Mouse (Mus musculus) olfactory bulb, adult 2 months (tissue): Measurements from ENCODE around the gene Kcnn1. TPM values are rescaled to one million over a fixed set of nuclear protein-coding genes. Genes with fewer than 3 reads are reported as not detected.

ENCODE experiments used
- H3K27ac ChIP-seq: fragments of 200-500 bp; 2 replicates; pipeline ENCODE4 v1.5.1; 2012; ENCODE audit warnings: low read depth, low read length; ENCODE audit not compliant: insufficient read depth
- H3K4me1 ChIP-seq: fragments of 200-500 bp; 2 replicates; pipeline ENCODE4 v1.6.1; 2012; ENCODE audit warnings: low read length; ENCODE audit not compliant: control insufficient read depth, insufficient read depth
- H3K4me3 ChIP-seq: fragments of 200-500 bp; 2 replicates; pipeline ENCODE4 v1.5.1; 2012; ENCODE audit warnings: mild to moderate bottlenecking, low read depth, low read length, moderate library complexity; ENCODE audit not compliant: insufficient read depth
- CTCF ChIP-seq: fragments of 200-500 bp; IDR thresholded peaks from 2 replicates; pipeline ENCODE4 v1.5.1; 2012; ENCODE audit warnings: low read depth, mild to moderate bottlenecking, low read length, moderate library complexity; ENCODE audit not compliant: insufficient read depth
- POLR2A ChIP-seq: fragments of 200-500 bp; IDR thresholded peaks from 2 replicates; pipeline ENCODE4 v1.6.1; 2012; ENCODE audit warnings: mild to moderate bottlenecking, low read depth, low read length, moderate library complexity; ENCODE audit not compliant: insufficient read depth
- WGBS: fragments of 180-500 bp; shearing (Covaris S2); methylation state at CpG from one replicate; pipeline ENCODE4 v1.1.7; 2018; 5-methylcytosine and 5-hydroxymethylcytosine counted together
- polyA plus RNA-seq: library from polyadenylated mRNA; stranded (reverse); fragments of >200 nt; gene quantifications from 2 replicates; pipeline ENCODE4 v1.2.4, GENCODE M21; 2012; ENCODE audit warnings: low replicate concordance; ENCODE audit not compliant: missing spikeins, insufficient read depth, insufficient read length

The Kcnn1 gene
- polyA plus RNA-seq, 1 experiment, result not detected

- H3K27ac ChIP-seq, result no peak overlapping the region; the same call in 1 of the 2 replicates
- TF ChIP-seq POLR2A (no peak), CTCF (no peak)
- WGBS, result 2% methylated on average over 31 of the region's 31 CpGs
These were observed 9.7 kb upstream of the Kcnn1 start for GRCm38 (mm10) chr8:70872643-70873363.

GRCm38 (mm10) chr8:70871195-70871807 lies 8.2 kb upstream of the Kcnn1 start:
- 79% methylated on average over 5 of the region's 5 CpGs for WGBS
- Histone ChIP-seq H3K4me3 (no peak overlapping the region), H3K27ac (no peak overlapping the region), H3K4me1 (peaks cover 34% of the 10 kb centered on the region)
- no peak for TF ChIP-seq POLR2A
- TF ChIP-seq CTCF, result no peak

More at GRCm38 (mm10) chr8:70872643-70873363, 9.7 kb upstream of the Kcnn1 start:
- peak overlapping the region; percentile 95 for H3K4me3 ChIP-seq
- peaks cover 34% of the 10 kb centered on the region for H3K4me1 ChIP-seq

- WGBS, result 39% methylated on average over 16 of the region's 16 CpGs
- TF ChIP-seq CTCF, result peak; percentile 84
- TF ChIP-seq POLR2A, result no peak
- Histone ChIP-seq H3K4me3 (no peak overlapping the region), H3K4me1 (peaks cover 45% of the 10 kb centered on the region), H3K27ac (no peak overlapping the region)
These were observed 6.6 kb upstream of the Kcnn1 start for GRCm38 (mm10) chr8:70869601-70870041.

GRCm38 (mm10) chr8:70869199-70869571 lies 6.1 kb upstream of the Kcnn1 start:
- no peak overlapping the region for H3K4me3 ChIP-seq
- TF ChIP-seq POLR2A, result no peak
- TF ChIP-seq CTCF, result no peak
- WGBS, result 45% methylated on average over 5 of the region's 5 CpGs
- H3K27ac ChIP-seq, result no peak overlapping the region
- peaks cover 50% of the 10 kb centered on the region for H3K4me1 ChIP-seq

GRCm38 (mm10) chr8:70868559-70869198 lies 5.6 kb upstream of the Kcnn1 start:
- Histone ChIP-seq H3K4me3 (no peak overlapping the region), H3K4me1 (peaks cover 50% of the 10 kb centered on the region), H3K27ac (no peak overlapping the region)
- no peak for TF ChIP-seq CTCF
- no peak for TF ChIP-seq POLR2A
- 34% methylated on average over 40 of the region's 40 CpGs for WGBS

- Histone ChIP-seq H3K4me1 (peaks cover 55% of the 10 kb centered on the region), H3K27ac (no peak overlapping the region), H3K4me3 (no peak overlapping the region)
- TF ChIP-seq POLR2A, result no peak
- no peak for TF ChIP-seq CTCF
- WGBS, result 85% methylated on average over 7 of the region's 7 CpGs
These were observed 3.5 kb upstream of the Kcnn1 start for GRCm38 (mm10) chr8:70866566-70866965.

GRCm38 (mm10) chr8:70866001-70866520 lies 3.0 kb upstream of the Kcnn1 start:
- TF ChIP-seq CTCF, result no peak
- TF ChIP-seq POLR2A, result no peak
- WGBS, result 7% methylated on average over 12 of the region's 12 CpGs
- H3K4me3 ChIP-seq, result peak overlapping the region; percentile 58
- H3K4me1 ChIP-seq, result peaks cover 55% of the 10 kb centered on the region
- peak overlapping the region; percentile 47 for H3K27ac ChIP-seq

- Histone ChIP-seq H3K4me1 (peaks cover 55% of the 10 kb centered on the region), H3K27ac (peak overlapping the region; percentile 85)
- under 1% methylated on average over 46 of the region's 46 CpGs for WGBS
These were observed 2.4 kb upstream of the Kcnn1 start for GRCm38 (mm10) chr8:70865350-70866000.

GRCm38 (mm10) chr8:70864712-70865221 lies 1.7 kb upstream of the Kcnn1 start:
- WGBS, result 3% methylated on average over 24 of the region's 24 CpGs
- TF ChIP-seq CTCF (no peak), POLR2A (no peak)
- peak overlapping the region; percentile 58 for H3K4me3 ChIP-seq
- peak overlapping the region; percentile 85 for H3K27ac ChIP-seq
- H3K4me1 ChIP-seq, result peaks cover 53% of the 10 kb centered on the region

More at GRCm38 (mm10) chr8:70865350-70866000, 2.4 kb upstream of the Kcnn1 start:
- TF ChIP-seq POLR2A, result peak; percentile 54
- no peak for TF ChIP-seq CTCF
- H3K4me3 ChIP-seq, result peak overlapping the region; percentile 58
